Mouse (Mus musculus): ENCODE measurements around the gene Nr2f6. TPM values are rescaled to one million over a fixed set of nuclear protein-coding genes. Genes with fewer than 3 reads are reported as not detected.

Nr2f6 gene
- 133 and 165 TPM in 2 replicates for polyA plus RNA-seq (2012; rRNA removed)

GRCm38 (mm10) chr8:71381421-71381970 is at the start of gene Nr2f6:
Gene Nr2f6, minus strand, starts transcription at chr8:71381960.
- DNase-seq (ENCODE audit: low read depth) = no peak

GRCm38 (mm10) chr8:71422121-71422520 is 40.4 kb upstream of the Nr2f6 start:
- no peak for DNase-seq (ENCODE audit: low read depth)

- no peak for DNase-seq (ENCODE audit: low read depth)
These were observed 29.9 kb upstream of the Nr2f6 start for GRCm38 (mm10) chr8:71411535-71412273.

- no peak for DNase-seq (ENCODE audit: low read depth)
These were observed 26.5 kb upstream of the Nr2f6 start for GRCm38 (mm10) chr8:71408231-71408630.

- DNase-seq (ENCODE audit: low read depth) = no peak
These were observed 25.7 kb upstream of the Nr2f6 start for GRCm38 (mm10) chr8:71407441-71407840.

GRCm38 (mm10) chr8:71406099-71407015 is 24.6 kb upstream of the Nr2f6 start:
- no peak for DNase-seq (ENCODE audit: low read depth)

GRCm38 (mm10) chr8:71405401-71406098 is 23.8 kb upstream of the Nr2f6 start, which contains the start of gene Ankle1:
Gene Ankle1, plus strand, starts transcription at chr8:71406010.
- no peak for DNase-seq (ENCODE audit: low read depth)

GRCm38 (mm10) chr8:71404951-71405351 is 23.2 kb upstream of the Nr2f6 start:
- no peak for DNase-seq (ENCODE audit: low read depth)

- no peak for DNase-seq (ENCODE audit: low read depth)
These were observed 22.3 kb upstream of the Nr2f6 start for GRCm38 (mm10) chr8:71404011-71404410.

GRCm38 (mm10) chr8:71403107-71403885 is 21.5 kb upstream of the Nr2f6 start:
- DNase-seq (ENCODE audit: low read depth) = no peak

GRCm38 (mm10) chr8:71402446-71402964 is 20.7 kb upstream of the Nr2f6 start:
- no peak for DNase-seq (ENCODE audit: low read depth)

GRCm38 (mm10) chr8:71401454-71401853 is 19.7 kb upstream of the Nr2f6 start:
- DNase-seq (ENCODE audit: low read depth) = no peak

GRCm38 (mm10) chr8:71400826-71401225 is 19.1 kb upstream of the Nr2f6 start:
- no peak for DNase-seq (ENCODE audit: low read depth)

- no peak for DNase-seq (ENCODE audit: low read depth)
These were observed 15.9 kb upstream of the Nr2f6 start for GRCm38 (mm10) chr8:71397701-71398100.

- DNase-seq (ENCODE audit: low read depth) = peak; percentile 81
These were observed 15.0 kb upstream of the Nr2f6 start, which contains the start of gene Babam1 for GRCm38 (mm10) chr8:71396639-71397305. Gene Babam1, plus strand, starts transcription at chr8:71396861.

- no peak for DNase-seq (ENCODE audit: low read depth)
These were observed 13.9 kb upstream of the Nr2f6 start, which contains the start of gene Ushbp1 for GRCm38 (mm10) chr8:71395629-71396028. Gene Ushbp1, minus strand, starts transcription at chr8:71395802.

- DNase-seq (ENCODE audit: low read depth) = no peak
These were observed 13.3 kb upstream of the Nr2f6 start for GRCm38 (mm10) chr8:71395071-71395470.

GRCm38 (mm10) chr8:71394481-71394880 is 12.7 kb upstream of the Nr2f6 start:
- DNase-seq (ENCODE audit: low read depth) = no peak

GRCm38 (mm10) chr8:71392871-71393270 is 11.1 kb upstream of the Nr2f6 start:
- no peak for DNase-seq (ENCODE audit: low read depth)

- DNase-seq (ENCODE audit: low read depth) = no peak
These were observed 10.6 kb upstream of the Nr2f6 start for GRCm38 (mm10) chr8:71392391-71392790.
